Mouse (Mus musculus): ENCODE results near the gene Sufu. TPM values are rescaled to one million over a fixed set of nuclear protein-coding genes. Genes with fewer than 3 reads are reported as not detected.

The Sufu gene
- total RNA-seq, 4 experiments from 2014 or later, result 21.6 to 37.0 (median 26.7) TPM

DNA sequence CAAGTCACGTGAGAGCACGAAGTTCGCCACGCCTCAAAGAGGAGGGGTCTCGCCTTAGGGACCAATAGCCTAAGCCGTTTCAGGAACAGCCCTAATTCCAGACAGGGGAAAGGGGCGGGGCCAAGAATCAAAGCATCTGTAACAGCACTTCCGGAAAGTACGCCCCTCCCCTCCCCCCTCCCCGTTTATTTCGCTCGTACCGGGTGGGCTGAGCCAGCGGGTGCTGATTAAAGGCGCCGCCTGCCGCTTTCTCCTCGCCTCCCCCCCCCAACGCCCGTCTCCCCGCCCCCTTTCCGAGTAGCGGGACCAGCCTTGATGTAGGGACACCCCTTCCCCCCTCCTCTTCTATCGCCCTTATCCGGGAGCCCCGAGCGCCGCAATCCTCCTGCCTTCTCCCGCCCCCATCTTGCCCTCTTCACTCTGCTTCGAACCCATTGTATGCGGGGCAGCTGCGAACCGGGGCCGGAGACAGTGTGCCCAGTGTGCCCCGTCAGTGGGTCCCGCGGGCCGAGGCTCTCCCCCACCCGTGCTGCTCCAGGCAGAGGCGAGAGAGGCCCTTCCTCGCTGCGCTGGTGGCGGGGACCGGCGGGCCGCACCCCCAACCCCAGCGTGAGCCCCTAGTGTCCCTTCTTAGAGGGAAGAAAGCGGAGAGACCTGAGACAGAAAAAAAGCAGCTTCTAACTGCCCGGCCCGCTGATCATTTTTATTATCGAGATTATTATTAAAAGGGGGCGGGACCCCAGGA is 103.3 kb downstream of the Sufu start:
- peak; percentile 98 for DNase-seq

DNA sequence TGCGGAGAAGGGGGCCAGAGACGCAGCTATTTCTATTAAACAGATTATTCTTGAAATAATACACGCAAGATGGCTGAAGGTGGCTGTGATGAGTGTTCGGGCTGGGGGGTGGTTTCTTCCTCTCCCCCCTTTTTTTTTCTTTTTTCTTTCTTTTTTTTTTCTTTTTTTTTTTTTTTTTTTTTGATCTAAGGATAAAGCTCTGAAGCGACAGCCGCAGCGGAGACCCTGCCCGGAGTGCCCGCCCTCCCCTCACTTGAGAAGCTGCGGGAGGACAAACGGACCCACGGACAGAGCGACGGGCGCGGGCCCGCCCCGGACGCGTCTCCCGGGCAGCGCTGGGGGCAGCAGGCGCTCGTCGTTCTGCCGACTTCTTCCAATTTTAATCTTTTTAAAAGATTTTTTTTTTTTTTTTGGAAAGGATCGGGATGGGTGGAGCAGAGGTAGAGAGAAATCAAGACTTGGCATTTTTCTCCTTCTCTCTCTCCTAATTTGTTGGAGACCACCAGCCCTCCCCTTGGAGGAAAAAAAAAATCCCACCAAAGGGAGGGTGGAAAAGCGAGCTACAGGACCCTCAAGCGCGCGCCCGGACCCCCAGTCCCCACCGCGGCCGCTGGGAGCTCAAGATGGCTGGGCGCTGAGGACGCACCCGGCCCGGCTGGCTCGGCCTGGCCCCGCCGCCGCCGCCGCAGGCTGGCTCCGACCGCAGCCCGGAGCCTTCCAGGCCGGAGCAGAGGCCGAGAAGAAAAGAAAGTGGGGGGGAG is 104.1 kb downstream of the Sufu start:
- DNase-seq, result no peak

DNA sequence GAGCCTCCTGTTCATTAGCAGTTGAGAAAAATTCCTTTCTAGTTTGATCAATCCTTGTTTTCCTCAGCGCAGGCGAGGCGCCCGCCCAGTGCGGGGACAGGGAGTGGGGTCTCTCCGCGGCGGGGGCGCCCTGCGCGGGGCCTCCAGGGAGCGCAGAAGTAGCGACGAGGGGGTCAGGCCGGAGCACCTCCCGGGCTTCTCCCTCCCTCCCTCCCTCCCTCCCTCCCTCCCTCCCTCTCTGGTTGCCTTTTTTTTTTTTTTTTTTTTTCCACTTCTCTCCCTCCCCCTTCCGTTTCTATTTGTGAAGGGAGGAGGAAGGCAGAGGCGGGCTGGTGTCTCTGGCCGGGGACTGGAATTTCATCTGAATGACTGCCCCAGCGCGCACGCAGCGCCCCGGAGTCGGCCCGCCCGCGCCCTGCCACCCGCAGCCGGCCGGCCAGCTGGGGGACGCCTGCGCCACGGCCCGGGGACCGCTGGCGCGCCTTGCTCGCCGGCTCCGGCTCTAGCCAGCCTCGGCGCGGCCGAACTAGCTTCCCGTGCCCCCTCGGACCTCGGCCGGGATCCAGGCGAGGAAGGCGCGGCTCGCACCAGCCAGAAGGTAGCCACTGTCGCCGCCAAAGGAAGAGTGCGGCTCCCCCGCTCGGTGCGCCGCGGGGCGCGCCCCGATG is 104.8 kb downstream of the Sufu start, which contains the start of gene Trim8:
Gene Trim8, plus strand, starts transcription at position 302 of the 668 bp plus-strand sequence.
- peak; percentile 84 for DNase-seq

DNA sequence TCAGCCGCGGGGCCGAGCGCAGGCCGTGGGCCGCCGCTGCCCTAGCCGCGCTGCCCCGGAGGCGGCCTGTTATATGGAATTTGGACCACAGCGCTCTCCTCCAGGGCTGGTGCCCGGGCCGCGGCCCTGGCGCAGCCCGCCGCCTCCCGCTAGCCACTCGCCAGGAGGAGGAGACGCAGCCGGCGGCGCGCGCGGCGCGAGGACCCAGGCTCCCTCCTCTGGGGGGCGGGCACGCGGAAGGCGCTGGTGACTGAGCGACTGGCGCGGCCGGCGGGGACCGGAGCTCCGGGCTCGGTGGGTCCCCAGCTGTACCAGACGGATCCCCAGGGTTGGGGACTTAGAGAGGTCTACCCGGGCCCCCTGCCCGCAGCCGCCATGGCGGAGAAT is 105.4 kb downstream of the Sufu start:
- peak; percentile 76 for DNase-seq

GRCm38 (mm10) chr19:46502471-46503166 is 105.9 kb downstream of the Sufu start:
- peak; percentile 87 for DNase-seq

DNA sequence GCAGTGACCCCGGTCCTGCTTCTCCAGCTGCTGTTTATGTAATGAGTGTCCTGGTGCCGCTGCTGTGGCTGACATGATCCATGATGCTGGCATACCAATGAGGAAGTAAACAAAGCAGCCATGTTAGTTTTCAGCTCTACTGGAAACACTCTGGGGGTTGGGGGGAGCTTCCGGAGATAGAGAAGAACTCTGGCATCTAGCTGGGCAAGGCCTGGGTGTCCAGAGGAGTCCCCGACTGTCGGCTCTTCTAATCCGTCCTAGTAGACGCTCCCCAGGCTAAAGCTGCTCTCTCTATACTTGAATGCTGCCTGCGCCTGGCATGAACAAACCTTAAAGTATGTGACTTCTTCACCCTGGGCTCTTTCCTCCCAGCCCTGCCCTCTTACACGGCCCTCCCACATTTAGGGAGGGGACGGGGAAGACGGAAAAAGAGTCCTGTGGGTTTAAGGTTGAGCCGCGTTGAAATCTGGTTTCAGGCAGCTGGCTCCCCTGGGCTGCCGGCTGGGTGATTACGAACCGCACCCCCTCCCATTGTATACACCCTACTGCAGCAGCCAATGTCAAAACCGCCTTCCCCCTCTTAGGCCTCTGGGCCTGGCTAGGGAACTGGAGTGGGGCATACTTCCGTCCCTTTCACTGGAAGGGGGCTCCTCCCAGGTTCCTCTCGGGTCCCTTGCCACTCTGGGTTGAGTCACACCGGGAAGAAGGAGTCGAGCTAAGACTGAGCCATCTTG is 106.8 kb downstream of the Sufu start:
- peak; percentile 85 for DNase-seq

DNA sequence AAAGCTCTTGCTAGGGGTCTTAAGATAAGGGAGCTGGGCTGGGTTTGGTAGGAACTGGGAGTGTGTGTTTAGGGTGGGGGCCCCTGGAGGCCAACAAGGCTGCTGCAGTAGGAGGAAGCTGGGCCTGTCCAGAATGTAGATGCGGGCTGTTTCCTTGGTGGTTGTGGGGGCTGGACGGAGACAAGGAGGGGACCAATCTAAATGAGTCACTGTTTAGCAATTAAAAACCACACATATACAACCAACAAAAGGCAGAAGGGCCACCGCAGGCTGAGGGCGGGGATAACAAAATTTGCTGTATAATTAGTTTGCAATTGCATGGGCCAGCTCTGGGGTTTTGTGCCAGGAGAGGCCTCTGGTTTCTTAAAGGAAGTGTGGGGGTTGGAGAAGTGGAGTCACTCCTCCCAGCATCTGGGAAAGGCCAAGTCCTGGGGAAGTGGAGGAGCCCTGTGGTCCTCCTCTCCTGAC is 107.4 kb downstream of the Sufu start:
- no peak for DNase-seq

- no peak for DNase-seq
These were observed 108.2 kb downstream of the Sufu start for GRCm38 (mm10) chr19:46504822-46505417.

GRCm38 (mm10) chr19:46505646-46506371 is 109.1 kb downstream of the Sufu start:
- DNase-seq, result no peak

- no peak for DNase-seq
These were observed 109.6 kb downstream of the Sufu start for GRCm38 (mm10) chr19:46506372-46506717.

DNA sequence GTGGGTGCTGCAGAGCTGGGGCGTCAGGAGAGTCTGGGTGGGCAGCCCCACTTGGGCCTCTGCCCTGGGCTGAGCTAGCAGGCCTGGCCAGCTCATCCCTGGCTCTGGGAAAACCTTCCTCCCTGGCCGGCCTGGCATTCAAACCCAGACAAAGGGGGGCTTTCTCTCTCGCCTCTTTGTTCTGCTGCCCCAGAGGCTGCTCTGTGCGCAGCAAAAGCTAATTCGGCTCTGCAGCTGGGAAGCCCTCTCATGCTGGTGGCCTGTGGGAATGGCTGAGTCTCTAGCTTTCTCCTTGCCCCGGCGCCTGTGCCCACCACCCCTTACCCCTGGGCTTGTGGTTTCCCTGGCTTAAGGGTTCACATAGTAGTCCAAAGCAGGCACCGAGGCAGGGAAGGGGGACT is 110.5 kb downstream of the Sufu start:
- no peak for DNase-seq

DNA sequence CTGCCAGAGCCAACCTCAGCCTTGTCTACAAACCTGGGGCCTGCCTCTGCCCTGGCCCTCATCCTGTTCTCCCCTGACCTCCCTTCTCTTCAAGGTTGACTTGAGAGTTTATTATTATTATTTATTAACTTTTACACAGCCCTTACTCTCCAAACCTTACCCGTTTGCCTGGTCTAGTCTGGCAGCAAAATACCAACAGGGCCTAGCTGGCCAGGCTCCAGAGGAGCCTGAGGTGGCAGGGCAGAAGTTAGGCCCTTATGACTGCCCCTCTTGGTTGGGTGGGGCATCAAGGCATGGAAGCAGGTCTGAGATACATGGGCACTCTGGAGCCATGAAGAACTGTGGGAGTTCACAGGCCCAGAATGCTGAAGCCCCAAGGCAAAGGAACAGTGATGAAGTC is 111.1 kb downstream of the Sufu start:
- DNase-seq, result no peak

DNA sequence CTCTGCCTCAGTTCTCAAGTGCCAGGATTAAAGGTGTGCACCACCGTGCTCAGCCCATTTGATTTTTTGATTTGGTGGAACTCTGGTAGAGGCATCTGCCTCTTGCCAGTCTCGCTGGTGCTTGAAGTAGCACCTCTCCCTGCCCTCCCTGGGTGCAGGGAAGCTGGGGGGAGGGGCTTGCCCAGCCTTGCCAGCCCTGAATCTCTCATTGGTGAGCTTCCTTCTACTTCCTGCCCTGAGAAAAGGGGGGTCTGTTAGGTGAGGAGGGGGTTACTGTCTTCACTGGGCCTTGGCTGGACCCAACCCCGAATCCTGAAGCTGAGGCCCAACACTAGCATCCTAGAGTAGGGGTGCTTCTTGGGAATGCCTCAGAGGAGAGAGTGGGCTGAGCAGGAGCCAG is 112.0 kb downstream of the Sufu start:
- DNase-seq, result no peak

- DNase-seq, result no peak
These were observed 112.5 kb downstream of the Sufu start for GRCm38 (mm10) chr19:46509202-46509601.

GRCm38 (mm10) chr19:46509736-46510135 is 113.0 kb downstream of the Sufu start:
- DNase-seq, result no peak

GRCm38 (mm10) chr19:46510401-46510800 is 113.7 kb downstream of the Sufu start:
- no peak for DNase-seq

GRCm38 (mm10) chr19:46510824-46511223 is 114.1 kb downstream of the Sufu start:
- no peak for DNase-seq

DNA sequence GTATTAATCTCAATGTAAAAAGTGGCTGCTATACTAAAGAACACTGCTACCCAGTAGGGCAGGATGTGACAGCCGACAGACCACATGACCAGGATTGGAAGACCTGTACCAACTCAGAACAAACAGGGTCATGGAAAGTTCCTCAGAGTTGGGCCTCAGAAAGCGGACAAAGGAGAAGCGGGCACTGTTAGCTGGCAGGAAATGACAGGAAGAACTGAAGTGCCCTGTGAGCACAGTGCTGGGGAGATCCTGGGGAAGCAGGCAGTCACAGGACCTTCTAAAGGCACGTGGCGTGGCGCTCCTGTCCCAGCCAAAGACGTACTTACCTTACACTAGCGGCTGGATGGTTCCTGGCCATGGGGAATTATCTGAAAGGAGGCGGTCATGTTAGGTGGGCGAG is 114.6 kb downstream of the Sufu start:
- DNase-seq, result no peak

- no peak for DNase-seq
These were observed 117.7 kb downstream of the Sufu start for GRCm38 (mm10) chr19:46514387-46514786.

DNA sequence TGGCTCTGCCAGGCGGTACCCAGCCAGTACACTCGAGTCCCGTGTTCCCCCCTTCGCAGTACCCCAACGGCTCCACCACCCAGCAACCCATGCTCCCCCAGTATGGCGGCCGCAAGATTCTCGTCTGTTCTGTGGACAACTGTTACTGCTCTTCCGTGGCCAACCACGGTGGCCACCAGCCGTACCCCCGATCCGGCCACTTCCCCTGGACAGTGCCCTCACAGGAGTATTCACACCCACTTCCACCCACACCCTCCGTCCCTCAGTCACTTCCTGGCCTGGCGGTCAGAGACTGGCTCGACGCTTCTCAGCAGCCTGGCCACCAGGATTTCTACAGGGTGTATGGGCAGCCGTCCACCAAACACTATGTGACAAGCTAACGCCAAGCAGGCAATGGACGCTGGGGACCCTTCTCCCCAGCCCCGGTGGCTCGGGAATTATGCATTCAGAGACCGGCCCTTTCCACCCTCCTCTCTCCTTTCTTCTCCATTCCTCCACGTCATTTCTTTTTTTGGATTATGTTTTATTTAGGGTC is 118.7 kb downstream of the Sufu start:
- no peak for DNase-seq

All from adrenal gland, adult 8-10 months (tissue).